Mouse (Mus musculus) liver, adult (tissue): ENCODE results near the gene Stxbp4.

Source experiments
- GATA4 ChIP-seq: IDR thresholded peaks from 2 replicates; pipeline ENCODE4 v1.6.1; 2014; ENCODE audit warnings: mild to moderate bottlenecking, low read length; ENCODE audit not compliant: insufficient replicate concordance

Stxbp4 gene

GRCm38 (mm10) chr11:90595826-90596225 is 42.1 kb downstream of the Stxbp4 start:
- TF ChIP-seq GATA4 = no peak

- no peak for TF ChIP-seq GATA4
Observed at GRCm38 (mm10) chr11:90590996-90591395, 46.9 kb downstream of the Stxbp4 start.

GRCm38 (mm10) chr11:90586203-90586602 is 51.7 kb downstream of the Stxbp4 start:
- no peak for TF ChIP-seq GATA4

GRCm38 (mm10) chr11:90585754-90586153 is 52.1 kb downstream of the Stxbp4 start:
- TF ChIP-seq GATA4 = no peak

GRCm38 (mm10) chr11:90577057-90577780 is 60.7 kb downstream of the Stxbp4 start:
- no peak for TF ChIP-seq GATA4

- no peak for TF ChIP-seq GATA4
Observed at GRCm38 (mm10) chr11:90576282-90576972, 61.5 kb downstream of the Stxbp4 start.

GRCm38 (mm10) chr11:90575491-90576048 is 62.3 kb downstream of the Stxbp4 start:
- no peak for TF ChIP-seq GATA4

- TF ChIP-seq GATA4 = no peak
Observed at GRCm38 (mm10) chr11:90570646-90571259, 67.1 kb downstream of the Stxbp4 start.

GRCm38 (mm10) chr11:90558359-90559047 is 79.4 kb downstream of the Stxbp4 start:
- no peak for TF ChIP-seq GATA4

GRCm38 (mm10) chr11:90556517-90556916 is 81.4 kb downstream of the Stxbp4 start:
- no peak for TF ChIP-seq GATA4

- no peak for TF ChIP-seq GATA4
Observed at GRCm38 (mm10) chr11:90553963-90554362, 83.9 kb downstream of the Stxbp4 start.

- TF ChIP-seq GATA4 = no peak
Observed at GRCm38 (mm10) chr11:90552303-90553201, 85.3 kb downstream of the Stxbp4 start.

GRCm38 (mm10) chr11:90548560-90548959 is 89.3 kb downstream of the Stxbp4 start:
- no peak for TF ChIP-seq GATA4

GRCm38 (mm10) chr11:90538636-90539263 is 99.1 kb downstream of the Stxbp4 start:
- TF ChIP-seq GATA4 = no peak
